Mouse (Mus musculus) yolk sac, embryonic 10.5 days (tissue): Measurements from ENCODE around the gene Ythdf1.

Source experiments
- DNase-seq: peaks from one replicate; pipeline ENCODE4 v3.0.0-alpha.2; 2017; ENCODE audit warnings: low spot score

Ythdf1 gene

DNA sequence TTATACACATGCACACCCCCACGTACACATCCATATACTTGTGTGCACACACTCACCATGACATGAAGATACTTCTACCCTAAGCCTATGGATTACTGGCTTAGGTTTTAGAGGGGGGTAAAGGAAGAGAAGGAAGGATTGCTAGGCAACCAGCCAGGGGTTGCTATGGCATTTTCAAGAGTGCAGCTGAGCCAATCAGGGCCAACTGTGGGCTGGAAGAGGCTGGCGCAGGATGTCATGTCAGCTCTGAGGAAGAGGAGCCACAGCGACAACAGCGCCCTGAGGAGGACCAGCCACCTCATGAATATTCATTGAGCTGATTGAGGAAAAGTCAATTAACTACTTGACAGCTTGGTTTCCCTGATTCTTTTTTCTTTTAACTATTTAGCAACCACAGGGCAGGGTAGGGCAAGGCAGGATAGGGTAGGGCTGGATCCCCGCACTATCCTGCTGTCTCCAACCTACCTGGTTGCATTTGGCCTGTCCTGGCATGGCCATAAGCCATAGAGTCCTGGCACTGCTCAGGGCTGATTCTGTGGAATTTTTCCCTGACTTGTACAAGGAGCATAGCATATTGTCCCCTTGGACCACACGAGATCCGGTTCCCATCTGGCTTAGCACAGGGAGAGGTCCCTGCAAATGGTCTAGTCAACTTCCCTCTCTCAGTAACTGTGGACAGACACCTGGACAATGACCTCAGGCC, 41.2 kb downstream of the Ythdf1 start:
- no peak for DNase-seq

DNA sequence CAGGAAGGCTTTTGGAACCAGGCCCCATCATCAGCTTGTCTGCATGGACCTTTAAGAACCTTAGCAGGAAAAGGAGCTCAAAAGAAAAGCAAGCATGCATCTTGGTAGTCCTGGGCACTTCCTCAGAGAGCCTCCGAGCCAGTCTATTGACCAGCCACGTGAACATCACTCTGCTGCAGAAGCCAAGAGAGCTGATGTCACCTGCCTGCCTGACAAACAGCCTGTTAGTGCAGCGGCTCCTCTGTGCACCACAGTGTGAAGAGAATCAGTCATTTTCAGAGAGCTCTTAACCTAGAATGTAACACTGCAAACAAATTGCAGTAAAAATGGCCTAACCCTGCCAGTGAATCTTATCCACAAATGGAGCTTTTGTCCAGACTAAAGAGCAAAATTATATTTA, 50.7 kb downstream of the Ythdf1 start:
- DNase-seq = no peak

DNA sequence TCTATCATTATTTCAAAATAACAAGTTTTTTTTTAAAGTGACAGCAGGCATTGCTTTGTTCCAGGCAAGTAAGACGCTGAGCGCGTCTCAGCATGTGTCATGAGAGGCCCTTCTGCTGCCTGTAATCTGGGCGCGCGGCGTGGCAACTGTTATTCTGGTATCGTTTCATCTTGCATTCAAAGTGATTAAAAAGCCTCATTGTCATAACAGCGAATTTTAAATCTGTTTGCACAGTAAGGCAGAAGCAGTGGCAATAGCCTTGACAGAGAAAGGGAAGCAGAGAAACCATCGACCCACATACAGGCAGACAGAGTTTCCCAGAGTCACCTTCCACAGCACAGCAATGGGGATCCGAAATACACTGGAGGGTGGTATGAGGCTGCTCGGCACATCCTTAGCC, 59.2 kb downstream of the Ythdf1 start:
- no peak for DNase-seq

DNA sequence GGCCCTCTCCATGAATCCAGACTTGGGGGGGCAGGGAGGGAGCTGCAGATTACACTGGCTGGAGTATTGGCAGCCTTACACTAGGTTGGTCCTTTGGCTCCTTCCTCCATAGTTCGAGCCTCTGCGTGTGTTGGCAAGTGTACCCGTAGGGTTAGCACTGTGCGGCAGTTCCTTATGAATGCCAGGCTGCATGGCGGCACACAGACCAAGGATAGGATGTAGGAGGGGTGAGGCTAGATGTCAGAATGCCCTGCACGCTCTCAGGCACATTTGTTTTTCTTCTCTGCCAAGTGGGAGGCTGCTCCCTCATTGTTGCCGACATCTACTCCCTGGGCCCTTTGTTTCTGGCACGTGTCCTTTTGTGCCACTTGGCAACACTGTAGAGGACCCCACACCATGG, 63.6 kb downstream of the Ythdf1 start:
- DNase-seq = no peak

DNA sequence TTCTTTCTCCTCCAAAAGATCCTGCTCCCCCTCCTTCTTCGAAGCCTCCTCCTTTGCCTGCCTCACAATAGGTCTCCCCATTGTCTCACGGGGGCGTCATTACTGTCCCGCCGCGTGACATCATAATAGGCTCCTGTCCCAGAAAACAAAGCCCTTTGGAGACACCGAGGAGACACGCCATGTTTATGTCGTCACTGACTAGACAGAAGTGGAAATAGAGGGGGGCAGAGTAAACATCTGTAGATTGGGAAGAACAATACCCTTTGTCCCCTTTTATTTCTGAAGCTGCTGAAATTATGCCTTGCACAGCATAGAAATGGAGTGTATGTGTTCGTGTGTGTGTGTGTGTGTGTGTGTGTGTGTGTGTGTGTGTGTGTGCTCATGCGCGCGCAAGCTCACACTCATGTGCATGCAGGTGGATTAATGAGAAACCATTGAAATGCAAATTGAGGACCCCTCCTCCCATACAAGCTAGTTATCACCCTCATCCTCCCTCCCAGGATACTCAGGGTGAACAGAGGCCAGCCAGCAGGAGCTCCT, 65.7 kb downstream of the Ythdf1 start:
- DNase-seq = no peak
